Mouse (Mus musculus) c-Kit-negative CD71-positive TER-119-positive erythroid progenitor cells, embryonic 14.5 days (primary cell): ENCODE data around the gene Rin3.

Experiments
- DNase-seq: peaks from one replicate; pipeline ENCODE4 v3.0.0-alpha.2; 2013; ENCODE audit warnings: low read depth, low spot score

Rin3 gene

GRCm38 (mm10) chr12:102302831-102303351, 20.0 kb downstream of the Rin3 start:
- no peak for DNase-seq

- DNase-seq, result no peak
These were observed 21.0 kb downstream of the Rin3 start for GRCm38 (mm10) chr12:102303867-102304266.

- DNase-seq, result no peak
These were observed 22.4 kb downstream of the Rin3 start for GRCm38 (mm10) chr12:102305069-102305836.

- no peak for DNase-seq
These were observed 25.2 kb downstream of the Rin3 start for GRCm38 (mm10) chr12:102308001-102308456.

- no peak for DNase-seq
These were observed 25.7 kb downstream of the Rin3 start for GRCm38 (mm10) chr12:102308457-102309011.

GRCm38 (mm10) chr12:102309099-102309799, 26.4 kb downstream of the Rin3 start:
- DNase-seq, result no peak

GRCm38 (mm10) chr12:102309800-102310195, 26.9 kb downstream of the Rin3 start:
- DNase-seq, result no peak

GRCm38 (mm10) chr12:102310261-102310660, 27.4 kb downstream of the Rin3 start:
- DNase-seq, result no peak

GRCm38 (mm10) chr12:102311454-102311853, 28.6 kb downstream of the Rin3 start:
- DNase-seq, result no peak

GRCm38 (mm10) chr12:102319150-102319549, 36.3 kb downstream of the Rin3 start:
- DNase-seq, result no peak

GRCm38 (mm10) chr12:102319899-102320298, 37.1 kb downstream of the Rin3 start:
- DNase-seq, result no peak

GRCm38 (mm10) chr12:102320322-102320721, 37.5 kb downstream of the Rin3 start:
- no peak for DNase-seq

- DNase-seq, result no peak
These were observed 38.3 kb downstream of the Rin3 start for GRCm38 (mm10) chr12:102321064-102321728.

- no peak for DNase-seq
These were observed 39.0 kb downstream of the Rin3 start for GRCm38 (mm10) chr12:102321855-102322254.

- no peak for DNase-seq
These were observed 40.5 kb downstream of the Rin3 start for GRCm38 (mm10) chr12:102323392-102323791.

- no peak for DNase-seq
These were observed 41.5 kb downstream of the Rin3 start for GRCm38 (mm10) chr12:102324156-102324885.

GRCm38 (mm10) chr12:102324886-102325220, 42.0 kb downstream of the Rin3 start:
- no peak for DNase-seq

GRCm38 (mm10) chr12:102326753-102327340, 44.0 kb downstream of the Rin3 start:
- no peak for DNase-seq

GRCm38 (mm10) chr12:102327525-102327924, 44.7 kb downstream of the Rin3 start:
- DNase-seq, result no peak

- no peak for DNase-seq
These were observed 45.2 kb downstream of the Rin3 start for GRCm38 (mm10) chr12:102328090-102328489.

- no peak for DNase-seq
These were observed 47.3 kb downstream of the Rin3 start for GRCm38 (mm10) chr12:102330188-102330587.
